ENCODE assay signal across 8 mouse cellular contexts in genomic region chr7:142284615-142285080, GRCm38 (mm10). TPM values are rescaled to one million over a fixed set of nuclear protein-coding genes. Genes with fewer than 3 reads are reported as not detected.
A peak's percentile ranks its signal among the peaks of the same experiment; 100 is the strongest.
DNase-seq lines count a peak whose midpoint lies in the region; ATAC-seq and TF ChIP-seq lines count a peak whose summit lies in the region.

No protein-coding gene starts in this region.

- H3K9me3 ChIP-seq in hindbrain, embryonic 13.5 days = no peaks in the 10 kb centered on the region

- peak overlapping the region; percentile 51 for H3K4me3 ChIP-seq in hindbrain, embryonic 13.5 days

- H3K4me2 ChIP-seq in hindbrain, embryonic 13.5 days = peak overlapping the region; percentile 72

- peak overlapping the region; percentile 76 for H3K27ac ChIP-seq in hindbrain, embryonic 13.5 days

- POLR2A ChIA-PET in Patski (lab: Charles Lee) = no interaction called here

- DNase-seq in Patski (ENCODE audit: low read depth, low spot score) = peak; percentile 60
- DNase-seq in cerebellum, postnatal 14 days = peak; percentile 97 to 99
- DNase-seq in frontal cortex, postnatal 14 days (ENCODE audit: low spot score in 2 of 2) = peak; percentile 72 to 91
- DNase-seq in layer of hippocampus, postnatal 25 days (ENCODE audit: extremely low spot score in 1 of 2, low spot score in 1 of 2) = peak; percentile 73 to 98
- DNase-seq in lung, postnatal 25 days (ENCODE audit: low spot score) = peak; percentile 89
- DNase-seq in retina, embryonic 14.5 days (ENCODE audit: low spot score) = peak; percentile 100
- peak; percentile 96 for DNase-seq in thymus, postnatal 4 days

- peaks cover 5% of the 10 kb centered on the region for H3K27me3 ChIP-seq in Patski
- peaks cover 29% of the 10 kb centered on the region for H3K27me3 ChIP-seq in hindbrain, embryonic 13.5 days

- TF ChIP-seq CTCF in Patski (IDR thresholded peaks at IDR 0.05) = peak; percentile 85

- in situ Hi-C loops in Patski (cut with MboI; ENCODE audit: low pct_unique_long_range_greater_than_20kb) = no loop called here

- peak overlapping the region; percentile 68 for H3K9ac ChIP-seq in hindbrain, embryonic 13.5 days

- no peaks in the 10 kb centered on the region for H3K36me3 ChIP-seq in hindbrain, embryonic 13.5 days

- peak; percentile 73 for ATAC-seq in Patski
- ATAC-seq in hindbrain, embryonic 13.5 days (ENCODE audit: low FRiP score) = peak; percentile 85

- WGBS in hindbrain, embryonic 13.5 days = under 1% methylated on average over 19 of the region's 19 CpGs

- peaks cover 15% of the 10 kb centered on the region for H3K4me1 ChIP-seq in hindbrain, embryonic 13.5 days (replicated peaks)

- CTCF ChIA-PET in Patski (lab: Charles Lee) = interaction anchor here (1.0 to 1.7 kb wide), 6 partner anchors 8 to 34 kb away, joined by 3 to 8 read pairs (median 6); no protein-coding TSS in a partner anchor

RNA-seq across cellular contexts. Expression of gene Gm4559, which starts 10.5 kb away (rescaled TPM):
- polyA plus RNA-seq in Patski (2021) = not detected
- polyA plus RNA-seq in hindbrain, embryonic 13.5 days (2015; fragmentation: Nextera tagmentation; extraction: Ambion mirVana) = not detected in 2 replicates
- total RNA-seq in layer of hippocampus, postnatal 25 days (2021) = not detected

RNA-seq across cellular contexts. Expression of gene Krtap5-1, which starts 12.3 kb away (rescaled TPM):
- not detected for polyA plus RNA-seq in Patski (2021)
- not detected in 2 replicates for polyA plus RNA-seq in hindbrain, embryonic 13.5 days (2015; fragmentation: Nextera tagmentation; extraction: Ambion mirVana)
- not detected for total RNA-seq in layer of hippocampus, postnatal 25 days (2021)

RNA-seq across cellular contexts. Expression of gene Krtap5-4, which starts 18.7 kb away (rescaled TPM):
- not detected for polyA plus RNA-seq in Patski (2021)
- not detected in 2 replicates for polyA plus RNA-seq in hindbrain, embryonic 13.5 days (2015; fragmentation: Nextera tagmentation; extraction: Ambion mirVana)
- not detected for total RNA-seq in layer of hippocampus, postnatal 25 days (2021)

RNA-seq across cellular contexts. Expression of gene Gm2431, which starts 26.5 kb away (rescaled TPM):
- not detected for polyA plus RNA-seq in Patski (2021)
- polyA plus RNA-seq in hindbrain, embryonic 13.5 days (2015; fragmentation: Nextera tagmentation; extraction: Ambion mirVana) = not detected in 2 replicates
- not detected for total RNA-seq in layer of hippocampus, postnatal 25 days (2021)

RNA-seq across cellular contexts. Expression of gene Gm40460, which starts 43.8 kb away (rescaled TPM):
- not detected for polyA plus RNA-seq in Patski (2021)
- polyA plus RNA-seq in hindbrain, embryonic 13.5 days (2015; fragmentation: Nextera tagmentation; extraction: Ambion mirVana) = not detected in 2 replicates
- total RNA-seq in layer of hippocampus, postnatal 25 days (2021) = not detected

Comparison
In these comparisons a context has a peak if more than half of its experiments do, and no peak if none do; other contexts are left out.
1. Peak in every context shown above with its lines: DNase-seq, ATAC-seq, H3K4me3 ChIP-seq and H3K27ac ChIP-seq.